Mouse (Mus musculus) thymus, adult 2 months (tissue): ENCODE results near the gene Eef1akmt3.

ENCODE experiments used
- CTCF ChIP-seq: fragments of 200-500 bp; IDR thresholded peaks from 2 replicates; pipeline ENCODE4 v1.5.1; 2012; ENCODE audit warnings: mild to moderate bottlenecking, control low read depth, low read length, moderate library complexity, borderline replicate concordance; ENCODE audit not compliant: control insufficient read depth, poor library complexity, insufficient read depth; ENCODE audit errors: extremely low read depth
- POLR2A ChIP-seq: fragments of 200-500 bp; IDR thresholded peaks from 2 replicates; pipeline ENCODE4 v1.6.1; 2012; ENCODE audit warnings: mild to moderate bottlenecking, low read length, control low read depth, moderate library complexity; ENCODE audit not compliant: control insufficient read depth, poor library complexity, insufficient read depth; ENCODE audit errors: extremely low read depth

DNA sequence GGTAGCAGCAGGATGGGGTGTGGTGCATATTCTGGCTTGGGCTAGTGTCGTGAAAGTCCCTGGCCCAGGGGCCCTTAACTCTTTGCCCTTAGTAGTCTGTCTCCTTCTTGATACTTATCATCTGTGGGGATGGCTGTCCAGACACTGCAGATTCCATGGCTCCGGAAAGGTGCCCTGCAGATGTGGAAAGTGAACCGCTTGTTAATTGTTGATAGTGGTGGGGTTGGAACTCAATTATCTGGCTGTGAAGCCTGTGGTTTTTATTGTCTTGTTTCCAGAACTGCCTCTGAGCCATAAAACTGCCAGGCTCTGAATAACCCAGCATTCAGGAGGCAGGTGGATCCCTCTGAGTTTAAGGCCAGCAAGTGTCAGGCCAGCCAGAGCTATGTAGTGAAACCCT is 49.6 kb downstream of the Eef1akmt3 start:
- TF ChIP-seq CTCF: no peak
- no peak for TF ChIP-seq POLR2A
